Mouse (Mus musculus): ENCODE data around the gene Gclm.

DNA sequence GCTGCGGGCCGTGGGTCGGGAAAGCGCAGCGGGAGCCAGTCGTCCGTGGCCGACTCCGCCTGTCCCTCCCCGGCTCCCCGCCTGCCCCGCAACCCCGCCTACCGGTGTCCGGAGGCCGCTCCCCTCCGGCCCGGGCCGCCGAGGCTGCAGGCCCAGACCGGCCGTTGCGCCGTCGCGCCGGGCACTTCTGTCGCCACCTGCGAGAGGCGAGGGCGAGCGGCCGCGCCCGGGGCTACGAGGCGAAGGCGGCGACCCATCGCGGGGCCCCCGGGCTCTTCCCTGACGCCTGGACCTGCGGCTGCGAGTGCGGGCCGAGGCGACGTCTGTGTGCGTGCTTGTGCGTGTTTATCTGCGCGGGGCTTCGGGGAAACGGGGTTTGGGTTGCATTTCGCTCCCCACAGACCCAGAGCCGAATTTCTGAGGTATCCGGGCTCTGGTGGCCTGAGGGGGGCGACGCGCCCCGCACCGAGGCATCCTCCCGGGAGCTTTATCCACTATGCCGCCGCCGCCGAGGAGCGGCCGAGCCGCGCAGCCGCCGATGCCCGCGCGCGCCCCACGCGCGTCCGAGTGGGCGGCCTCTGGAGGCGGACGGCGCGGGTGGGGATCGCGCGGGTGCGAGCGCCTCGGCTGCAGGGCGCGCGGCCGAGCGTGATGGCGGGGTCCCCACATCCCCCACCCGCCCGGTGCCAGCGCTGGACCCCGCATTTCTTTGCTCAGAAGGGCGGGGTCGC lies 48.0 kb downstream of the Gclm start:
- TF ChIP-seq CTCF (conservative IDR thresholded peaks at IDR 0.05; ENCODE audit: low read length) (no peak), POU5F1 (IDR thresholded peaks at IDR 0.05; ENCODE audit: borderline replicate concordance, low read length) (no peak)
